Mouse (Mus musculus) heart, postnatal 0 days (tissue): ENCODE results near the gene Polr1d. TPM values are rescaled to one million over a fixed set of nuclear protein-coding genes. Genes with fewer than 3 reads are reported as not detected.

Experiments used
- ATAC-seq: fragments of 200-750 bp; cut with Nextera tagmentation; 2 replicates; pipeline ENCODE4 v1.8.0; 2017; ENCODE audit warnings: low read depth, moderate number of reproducible peaks, moderate library complexity; ENCODE audit not compliant: insufficient read depth
- DNase-seq: peaks from one replicate; pipeline ENCODE4 v3.0.0-alpha.2; 2016; ENCODE audit warnings: low spot score
- H3K27ac ChIP-seq: fragments of 300-500 bp; sonication (generic); 2 replicates; pipeline ENCODE4 v1.5.1; 2014; ENCODE audit warnings: low read depth, mild to moderate bottlenecking
- H3K27me3 ChIP-seq: fragments of 300-500 bp; sonication (generic); 2 replicates; pipeline ENCODE4 v1.6.1; 2014; ENCODE audit warnings: low read length, mixed read lengths; ENCODE audit not compliant: control insufficient read depth, insufficient read depth
- H3K36me3 ChIP-seq: fragments of 300-500 bp; sonication (generic); replicated peaks from 2 replicates; pipeline ENCODE4 v1.6.1; 2014; ENCODE audit warnings: low read length, mixed read lengths; ENCODE audit not compliant: control insufficient read depth, insufficient read depth
- H3K4me1 ChIP-seq: fragments of 300-500 bp; sonication (generic); 2 replicates; pipeline ENCODE4 v1.6.1; 2014; ENCODE audit warnings: antibody characterized with exemption; ENCODE audit not compliant: control insufficient read depth, insufficient read depth
- H3K4me2 ChIP-seq: fragments of 300-500 bp; sonication (generic); 2 replicates; pipeline ENCODE4 v1.6.1; 2014; ENCODE audit warnings: low read depth, mild to moderate bottlenecking, low read length, moderate library complexity
- H3K4me3 ChIP-seq: fragments of 300-500 bp; sonication (generic); 2 replicates; pipeline ENCODE4 v1.5.1; 2014; ENCODE audit warnings: low read depth, low read length
- H3K9ac ChIP-seq: fragments of 300-500 bp; sonication (generic); replicated peaks from 2 replicates; pipeline ENCODE4 v1.6.1; 2014; ENCODE audit warnings: low read depth, low read length, mixed read lengths
- H3K9me3 ChIP-seq: fragments of 300-500 bp; sonication (generic); replicated peaks from 2 replicates; pipeline ENCODE4 v1.6.1; 2016; ENCODE audit warnings: low read length; ENCODE audit not compliant: control insufficient read depth
- CTCF ChIP-seq: IDR thresholded peaks from 2 replicates; pipeline ENCODE4 v1.5.1; 2016; ENCODE audit warnings: antibody characterized with exemption, control low read depth, low read depth
- EP300 ChIP-seq: IDR thresholded peaks from 2 replicates; pipeline ENCODE4 v1.6.1; 2016; ENCODE audit warnings: antibody characterized with exemption, low read depth
- WGBS: fragments of 180-500 bp; shearing (Covaris S2); extraction: QIAGEN DNeasy Blood & Tissue Kit; methylation state at CpG from one replicate; pipeline ENCODE4 v1.1.7; 2014; 5-methylcytosine and 5-hydroxymethylcytosine counted together
- polyA plus RNA-seq: library from polyadenylated mRNA; unstranded; fragments of >200 nt; fragmentation: Nextera tagmentation; extraction: Ambion mirVana; gene quantifications from 2 replicates; pipeline ENCODE4 v1.2.1, GENCODE M21; 2015
- total RNA-seq: library from RNA; depleted of rRNA; stranded (reverse); fragments of >200 nt; gene quantifications from 2 replicates; pipeline ENCODE4 v1.2.3, GENCODE M21; 2014; ENCODE audit warnings: low replicate concordance; rRNA removed

Polr1d gene
- total and polyA plus RNA-seq, 2 experiments from 2014 or later: 53.8 to 85.0 TPM

GRCm38 (mm10) chr5:147155449-147156133, 78.7 kb downstream of the Polr1d start:
- Histone ChIP-seq H3K4me3 (no peak overlapping the region), H3K4me2 (no peak overlapping the region), H3K9me3 (no peaks in the 10 kb centered on the region), H3K4me1 (no peaks in the 10 kb centered on the region), H3K36me3 (no peaks in the 10 kb centered on the region), H3K27ac (no peak overlapping the region), H3K9ac (no peak overlapping the region), H3K27me3 (peaks cover 12% of the 10 kb centered on the region)
- TF ChIP-seq EP300: no peak
- TF ChIP-seq CTCF: no peak
- ATAC-seq: no peak
- WGBS: 15% methylated on average over 13 of the region's 13 CpGs
- no peak for DNase-seq

GRCm38 (mm10) chr5:147156376-147156775, 79.5 kb downstream of the Polr1d start:
- peaks cover 12% of the 10 kb centered on the region for H3K27me3 ChIP-seq
- TF ChIP-seq EP300: no peak
- TF ChIP-seq CTCF: no peak
- H3K4me1 ChIP-seq: no peaks in the 10 kb centered on the region
- ATAC-seq (no peak), DNase-seq (no peak)
- 28% methylated on average over 3 of the region's 3 CpGs for whole genome bisulfite sequencing
- no peaks in the 10 kb centered on the region for H3K36me3 ChIP-seq
- H3K4me3 ChIP-seq: no peak overlapping the region
- H3K4me2 ChIP-seq: no peak overlapping the region
- H3K27ac ChIP-seq: no peak overlapping the region
- H3K9me3 ChIP-seq: no peaks in the 10 kb centered on the region
- no peak overlapping the region for H3K9ac ChIP-seq

- Histone ChIP-seq H3K9ac (no peak overlapping the region), H3K9me3 (no peaks in the 10 kb centered on the region), H3K27ac (no peak overlapping the region), H3K4me1 (no peaks in the 10 kb centered on the region), H3K4me3 (no peak overlapping the region), H3K4me2 (no peak overlapping the region), H3K27me3 (peaks cover 12% of the 10 kb centered on the region), H3K36me3 (no peaks in the 10 kb centered on the region)
- ATAC-seq: no peak
- 69% methylated on average over 7 of the region's 7 CpGs for WGBS
- TF ChIP-seq EP300 (no peak), CTCF (no peak)
- DNase-seq: no peak
Observed at GRCm38 (mm10) chr5:147157441-147157840, 80.6 kb downstream of the Polr1d start.

DNA sequence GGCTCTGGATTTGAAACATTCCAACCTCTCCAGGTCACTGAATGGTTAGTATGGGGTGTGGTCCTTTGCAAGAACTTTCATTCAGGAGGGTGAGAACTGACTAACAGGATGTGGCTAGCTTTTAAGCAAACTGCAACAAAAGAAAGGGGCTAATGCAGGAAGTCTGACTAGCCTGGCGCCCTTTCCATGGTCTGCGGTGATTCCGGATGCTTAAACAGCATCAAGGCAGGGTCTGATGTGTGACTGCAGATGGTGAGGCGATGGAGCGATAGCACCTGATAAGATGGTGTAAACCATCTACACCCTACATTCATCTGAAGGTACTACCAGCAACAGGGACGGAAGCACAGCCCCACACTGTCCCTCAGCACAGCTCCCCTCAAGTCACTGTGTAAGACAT, 82.5 kb downstream of the Polr1d start:
- Histone ChIP-seq H3K4me2 (no peak overlapping the region), H3K36me3 (no peaks in the 10 kb centered on the region), H3K27ac (no peak overlapping the region), H3K9me3 (no peaks in the 10 kb centered on the region), H3K4me3 (no peak overlapping the region), H3K27me3 (peaks cover 12% of the 10 kb centered on the region), H3K9ac (no peak overlapping the region), H3K4me1 (no peaks in the 10 kb centered on the region)
- ATAC-seq (no peak), DNase-seq (no peak)
- TF ChIP-seq CTCF: no peak
- TF ChIP-seq EP300: no peak
- 57% methylated on average over 6 of the region's 6 CpGs for WGBS

- WGBS: 73% methylated on average over 2 of the region's 2 CpGs
- Histone ChIP-seq H3K36me3 (no peaks in the 10 kb centered on the region), H3K4me3 (no peak overlapping the region), H3K9ac (no peak overlapping the region), H3K9me3 (no peaks in the 10 kb centered on the region), H3K27ac (no peak overlapping the region), H3K27me3 (peaks cover 12% of the 10 kb centered on the region), H3K4me2 (no peak overlapping the region), H3K4me1 (no peaks in the 10 kb centered on the region)
- TF ChIP-seq CTCF (no peak), EP300 (no peak)
- DNase-seq (no peak), ATAC-seq (no peak)
Observed at GRCm38 (mm10) chr5:147159792-147160191, 82.9 kb downstream of the Polr1d start.

Other genes with a start within 250 kb of the Polr1d start
- gene Rpl21, start 244.2 kb upstream of the Polr1d start, total RNA-seq: 150 and 153 TPM in 2 replicates
- 265 and 289 TPM in 2 replicates for gene Rpl21, start 244.2 kb upstream of the Polr1d start, polyA plus RNA-seq
- gene Rasl11a, start 232.0 kb upstream of the Polr1d start, total RNA-seq: 7.9 and 18.8 TPM in 2 replicates
- gene Rasl11a, start 232.0 kb upstream of the Polr1d start, polyA plus RNA-seq: 7.7 and 8.5 TPM in 2 replicates
- gene Gtf3a, start 128.4 kb upstream of the Polr1d start, total RNA-seq: 41.8 and 52.4 TPM in 2 replicates
- gene Gtf3a, start 128.4 kb upstream of the Polr1d start, polyA plus RNA-seq: 57.4 and 57.6 TPM in 2 replicates
- 4.2 and 4.3 TPM in 2 replicates for gene Mtif3, start 113.2 kb upstream of the Polr1d start, total RNA-seq
- gene Mtif3, start 113.2 kb upstream of the Polr1d start, polyA plus RNA-seq: 21.2 and 26.6 TPM in 2 replicates
- gene Lnx2, start 464 bp upstream of the Polr1d start, total RNA-seq: 18.0 and 22.6 TPM in 2 replicates
- 6.2 and 6.5 TPM in 2 replicates for gene Lnx2, start 464 bp upstream of the Polr1d start, polyA plus RNA-seq
- gene Gsx1, start 111.6 kb downstream of the Polr1d start, total RNA-seq: not detected in 2 replicates
- gene Gsx1, start 111.6 kb downstream of the Polr1d start, polyA plus RNA-seq: not detected in 2 replicates
- not detected in 2 replicates for gene Pdx1, start 192.9 kb downstream of the Polr1d start, total RNA-seq
- not detected in 2 replicates for gene Pdx1, start 192.9 kb downstream of the Polr1d start, polyA plus RNA-seq
- not detected in 2 replicates for gene Cdx2, start 230.2 kb downstream of the Polr1d start, total RNA-seq
- gene Cdx2, start 230.2 kb downstream of the Polr1d start, polyA plus RNA-seq: not detected in 2 replicates
- gene Urad, start 245.4 kb downstream of the Polr1d start, total RNA-seq: not detected in 2 replicates
- gene Urad, start 245.4 kb downstream of the Polr1d start, polyA plus RNA-seq: not detected in 2 replicates